Mouse (Mus musculus) spleen, postnatal 36 days (tissue): ENCODE results near the gene BC017158.

Experiments used
- DNase-seq, 2 experiments: peaks; one replicate each; pipeline ENCODE4 v3.0.0; 2022; ENCODE audit warnings: low spot score in 2 of 2, mixed read lengths in 1 of 2

Gene BC017158

DNA sequence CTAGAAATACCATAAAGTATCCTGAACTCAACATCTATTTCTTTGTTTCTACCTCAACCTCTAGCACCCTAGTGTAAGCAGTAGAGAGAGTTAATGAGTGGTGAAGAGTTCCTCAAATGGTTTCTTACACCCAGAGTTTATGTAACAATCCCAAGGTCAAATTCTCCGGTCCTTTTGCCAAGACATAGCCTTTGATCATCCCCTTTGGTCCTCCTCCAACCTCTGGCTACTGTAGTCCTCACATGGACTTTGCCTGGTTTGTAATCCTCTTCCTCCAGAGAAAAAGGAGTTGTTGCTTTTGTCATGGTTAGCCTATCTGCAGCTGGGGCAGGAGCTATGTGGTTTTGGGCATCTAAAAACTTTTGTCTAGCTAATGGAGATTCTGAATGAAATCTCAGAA is 62.5 kb downstream of the BC017158 start:
- no peak for DNase-seq

DNA sequence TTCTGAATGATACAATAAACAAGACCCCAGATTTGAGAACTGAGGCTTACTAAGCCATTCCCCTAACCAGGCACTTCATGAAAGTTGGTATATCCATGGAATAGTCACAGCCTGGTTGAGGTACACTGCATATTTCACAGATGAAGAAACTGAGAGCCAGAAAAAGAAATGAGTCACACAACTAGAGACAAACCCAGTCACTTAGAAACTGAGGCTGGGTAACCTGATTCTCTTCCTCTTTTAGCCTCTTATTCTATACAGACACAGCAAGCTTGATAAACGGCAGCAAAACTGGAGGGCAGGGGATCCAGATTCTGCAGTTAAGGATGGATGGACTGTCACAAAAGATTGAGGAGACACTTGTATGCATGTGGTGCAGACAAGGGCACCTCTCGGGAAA is 63.2 kb downstream of the BC017158 start:
- no peak for DNase-seq

DNA sequence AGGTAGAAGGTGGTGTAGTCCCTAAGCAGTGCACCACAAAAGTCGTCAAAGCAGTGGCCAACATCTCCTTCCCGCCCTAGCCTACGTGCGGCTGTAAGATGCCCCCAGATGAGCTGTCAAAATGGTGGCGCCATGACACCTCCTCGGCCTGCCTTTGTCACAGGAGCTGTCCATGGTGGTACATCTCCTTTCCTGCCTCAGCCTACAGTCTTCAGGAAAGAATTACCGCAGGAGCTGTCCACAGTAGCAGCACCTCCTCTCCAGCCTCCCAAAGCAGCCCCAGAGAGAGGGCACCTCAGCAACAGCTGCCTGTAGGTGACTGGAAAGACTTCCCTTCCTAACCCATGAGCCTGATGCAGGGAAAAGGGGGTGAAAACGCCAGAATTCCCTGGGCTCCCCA is 66.2 kb downstream of the BC017158 start:
- DNase-seq, result no peak
